Mouse (Mus musculus): ENCODE data around the gene Ntf5. TPM values are rescaled to one million over a fixed set of nuclear protein-coding genes. Genes with fewer than 3 reads are reported as not detected.
"Not testable (repeated sequence)": the region's sequence is repeated elsewhere in the genome, so short reads cannot be mapped to it uniquely, and the experiment has no call there.

Gene Ntf5
- polyA plus RNA-seq, 1 experiment: 0.12 TPM

GRCm38 (mm10) chr7:45460860-45461314 lies 47.4 kb downstream of the Ntf5 start:
- DNase-seq (ENCODE audit: extremely low spot score in 1 of 2, low spot score in 1 of 2): no peak

- DNase-seq (ENCODE audit: extremely low spot score in 1 of 2, low spot score in 1 of 2): no peak
Observed at GRCm38 (mm10) chr7:45461326-45461725, 47.8 kb downstream of the Ntf5 start.

- DNase-seq (ENCODE audit: extremely low spot score in 1 of 2, low spot score in 1 of 2): no peak
Observed at GRCm38 (mm10) chr7:45461781-45462180, 48.3 kb downstream of the Ntf5 start.

- DNase-seq (ENCODE audit: extremely low spot score in 1 of 2, low spot score in 1 of 2): no peak
Observed at GRCm38 (mm10) chr7:45462325-45462724, 48.8 kb downstream of the Ntf5 start.

GRCm38 (mm10) chr7:45462868-45463267 lies 49.4 kb downstream of the Ntf5 start:
- not testable (repeated sequence) for DNase-seq (ENCODE audit: extremely low spot score in 1 of 2, low spot score in 1 of 2)

GRCm38 (mm10) chr7:45463987-45464778 lies 50.7 kb downstream of the Ntf5 start:
- DNase-seq (ENCODE audit: extremely low spot score in 1 of 2, low spot score in 1 of 2): no peak

- DNase-seq (ENCODE audit: extremely low spot score in 1 of 2, low spot score in 1 of 2): no peak
Observed at GRCm38 (mm10) chr7:45465112-45465511, 51.6 kb downstream of the Ntf5 start.

- no peak for DNase-seq (ENCODE audit: extremely low spot score in 1 of 2, low spot score in 1 of 2)
Observed at GRCm38 (mm10) chr7:45465549-45465948, 52.1 kb downstream of the Ntf5 start.

DNA sequence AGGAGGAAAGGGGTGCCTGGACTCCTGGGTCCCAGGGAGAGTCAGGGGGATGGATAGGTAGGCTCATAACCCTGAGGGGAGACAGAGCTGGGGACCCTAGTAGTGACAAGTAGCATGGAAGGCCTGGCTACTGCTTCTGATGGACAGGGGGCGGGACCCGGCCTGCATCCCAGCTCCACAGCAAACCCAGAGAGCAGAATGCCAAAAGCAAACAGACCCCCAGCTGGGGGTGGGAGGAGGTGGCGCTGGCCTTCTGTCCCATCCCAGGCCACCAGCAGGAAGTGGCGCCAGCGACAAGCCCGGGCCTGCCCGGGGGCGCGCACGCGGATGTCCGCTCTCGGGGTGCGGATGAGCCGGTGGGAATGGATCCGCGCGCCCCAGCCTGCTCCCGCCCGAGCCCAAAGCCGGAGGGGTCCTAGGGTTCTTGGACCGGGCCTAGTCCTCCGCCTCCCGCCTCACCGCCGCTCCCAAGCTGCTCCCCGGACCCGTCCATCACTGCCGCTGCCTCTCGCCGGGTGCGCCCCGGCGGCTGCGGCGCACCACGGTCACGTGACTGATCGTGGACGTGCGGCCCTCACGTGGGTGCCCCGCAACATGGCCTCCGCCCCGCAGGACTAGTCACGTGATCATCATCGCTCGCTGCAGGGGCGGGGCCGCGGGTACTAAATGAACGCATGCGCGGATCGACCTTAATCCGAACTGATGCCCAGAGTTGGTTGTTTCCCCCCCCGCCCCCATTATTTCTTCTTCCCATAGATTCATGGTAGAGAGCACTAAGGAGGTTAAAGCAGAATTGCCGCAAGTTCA lies 53.0 kb downstream of the Ntf5 start, which contains the start of gene Bax:
Bax (minus strand) TSS at position 616 of the 807 bp plus-strand sequence.
- DNase-seq (ENCODE audit: extremely low spot score in 1 of 2, low spot score in 1 of 2): peak; percentile 92 to 98

Other genes with a start within 250 kb of the Ntf5 start
- 858 and 911 TPM in 2 replicates for gene Slc17a7, start 249.7 kb upstream of the Ntf5 start, polyA plus RNA-seq (2012; rRNA removed)
- 0.96 and 3.7 TPM in 2 replicates for gene Gfy, start 234.1 kb upstream of the Ntf5 start, polyA plus RNA-seq (2012; rRNA removed)
- gene Pth2, start 232.7 kb upstream of the Ntf5 start, polyA plus RNA-seq (2012; rRNA removed): 0.90 and 1.4 TPM in 2 replicates
- 4.1 TPM in 2 replicates for gene Ccdc155, start 208.8 kb upstream of the Ntf5 start, polyA plus RNA-seq (2012; rRNA removed)
- gene Dkkl1, start 201.5 kb upstream of the Ntf5 start, polyA plus RNA-seq (2012; rRNA removed): 29.5 and 29.9 TPM in 2 replicates
- gene Tead2, start 197.9 kb upstream of the Ntf5 start, polyA plus RNA-seq (2012; rRNA removed): 6.0 and 9.6 TPM in 2 replicates
- gene Cd37, start 174.6 kb upstream of the Ntf5 start, polyA plus RNA-seq (2012; rRNA removed): 10.3 and 11.2 TPM in 2 replicates
- gene Slc6a16, start 172.6 kb upstream of the Ntf5 start, polyA plus RNA-seq (2012; rRNA removed): 1.1 and 1.2 TPM in 2 replicates
- gene Slc6a21, start 136.2 kb upstream of the Ntf5 start, polyA plus RNA-seq (2012; rRNA removed): 0.20 and 0.29 TPM in 2 replicates
- 22.6 and 24.5 TPM in 2 replicates for gene Trpm4, start 79.9 kb upstream of the Ntf5 start, polyA plus RNA-seq (2012; rRNA removed)
- gene Hrc, start 78.4 kb upstream of the Ntf5 start, polyA plus RNA-seq (2012; rRNA removed): 0.60 and 0.61 TPM in 2 replicates
- 114 and 126 TPM in 2 replicates for gene Ppfia3, start 46.7 kb upstream of the Ntf5 start, polyA plus RNA-seq (2012; rRNA removed)
- 241 and 267 TPM in 2 replicates for gene Lin7b, start 43.1 kb upstream of the Ntf5 start, polyA plus RNA-seq (2012; rRNA removed)
- 854 and 909 TPM in 2 replicates for gene Snrnp70, start 18.0 kb upstream of the Ntf5 start, polyA plus RNA-seq (2012; rRNA removed)
- gene Kcna7, start 8.0 kb upstream of the Ntf5 start, polyA plus RNA-seq (2012; rRNA removed): 0.06 TPM in 1 of 2 replicates, not detected in the other
- not detected in 2 replicates for gene Lhb, start 7.1 kb downstream of the Ntf5 start, polyA plus RNA-seq (2012; rRNA removed)
- 20.5 and 20.9 TPM in 2 replicates for gene Gys1, start 21.1 kb downstream of the Ntf5 start, polyA plus RNA-seq (2012; rRNA removed)
- gene Ruvbl2, start 24.4 kb downstream of the Ntf5 start, polyA plus RNA-seq (2012; rRNA removed): 46.9 and 47.2 TPM in 2 replicates
- 647 and 719 TPM in 2 replicates for gene Ftl1, start 46.2 kb downstream of the Ntf5 start, polyA plus RNA-seq (2012; rRNA removed)
- gene Bax, start 53.2 kb downstream of the Ntf5 start, polyA plus RNA-seq (2012; rRNA removed): 108 and 110 TPM in 2 replicates
- gene Tulp2, start 68.2 kb downstream of the Ntf5 start, polyA plus RNA-seq (2012; rRNA removed): 0.12 and 0.17 TPM in 2 replicates
- 0.23 TPM in 1 of 2 replicates, not detected in the other for gene Gm45808, start 73.1 kb downstream of the Ntf5 start, polyA plus RNA-seq (2012; rRNA removed)
- 8.0 and 8.8 TPM in 2 replicates for gene Dhdh, start 75.1 kb downstream of the Ntf5 start, polyA plus RNA-seq (2012; rRNA removed)
- 88.5 and 103 TPM in 2 replicates for gene Nucb1, start 96.7 kb downstream of the Ntf5 start, polyA plus RNA-seq (2012; rRNA removed)
- gene Ppp1r15a, start 112.6 kb downstream of the Ntf5 start, polyA plus RNA-seq (2012; rRNA removed): 19.9 and 20.3 TPM in 2 replicates
- gene Plekha4, start 112.6 kb downstream of the Ntf5 start, polyA plus RNA-seq (2012; rRNA removed): 5.4 and 8.5 TPM in 2 replicates
- 0.34 and 0.53 TPM in 2 replicates for gene Hsd17b14, start 141.2 kb downstream of the Ntf5 start, polyA plus RNA-seq (2012; rRNA removed)
- 22.6 and 23.2 TPM in 2 replicates for gene Bcat2, start 156.5 kb downstream of the Ntf5 start, polyA plus RNA-seq (2012; rRNA removed)
- gene Fgf21, start 201.8 kb downstream of the Ntf5 start, polyA plus RNA-seq (2012; rRNA removed): not detected in 2 replicates
- gene Fut1, start 203.6 kb downstream of the Ntf5 start, polyA plus RNA-seq (2012; rRNA removed): 0.08 TPM in 2 replicates
- gene Izumo1, start 208.1 kb downstream of the Ntf5 start, polyA plus RNA-seq (2012; rRNA removed): 0.08 and 0.10 TPM in 2 replicates
- 7.2 and 7.3 TPM in 2 replicates for gene Rasip1, start 213.8 kb downstream of the Ntf5 start, polyA plus RNA-seq (2012; rRNA removed)
- 5.9 and 6.6 TPM in 2 replicates for gene Mamstr, start 226.3 kb downstream of the Ntf5 start, polyA plus RNA-seq (2012; rRNA removed)